Mouse (Mus musculus): ENCODE measurements at regions not wholly inside any gene's neighbourhood (a gene's known extent, or its start where the extent isn't known, plus 50 kb on each side); places are given as distances from the start of the nearest gene placed in this dataset.
"Not testable (repeated sequence)": the region's sequence is repeated elsewhere in the genome, so short reads cannot be mapped to it uniquely, and the experiment has no call there.

- no peaks in the 10 kb centered on the region for H3K9me3 ChIP-seq (ENCODE audit: low read length)
- 76% methylated on average over 1 of the region's 1 CpGs for WGBS
- no peaks in the 10 kb centered on the region for H3K36me3 ChIP-seq (ENCODE audit: insufficient read depth, low read length)
- no peak for TF ChIP-seq CTCF (IDR thresholded peaks at IDR 0.05)
- no peaks in the 10 kb centered on the region for H3K4me1 ChIP-seq (ENCODE audit: insufficient read depth, low read length)
- H3K27me3 ChIP-seq (ENCODE audit: insufficient read depth, low read length), result no peaks in the 10 kb centered on the region
- DNase-seq (ENCODE audit: low spot score) (peak; percentile 19), ATAC-seq (ENCODE audit: low FRiP score) (no peak)
- no peak overlapping the region for H3K9ac ChIP-seq (replicated peaks; ENCODE audit: low read length, poor library complexity, severe bottlenecking)
- no peak overlapping the region for H3K4me3 ChIP-seq (ENCODE audit: low read depth, low read length)
- no peak overlapping the region for H3K4me2 ChIP-seq (ENCODE audit: low read depth, low read length, poor library complexity, severe bottlenecking)
- no peak overlapping the region for H3K27ac ChIP-seq (ENCODE audit: low read depth, low read length)
Measured at GRCm38 (mm10) chr19:51355701-51356100, 677.3 kb upstream of the Sorcs1 start.

- WGBS, result 90% methylated on average over 2 of the region's 2 CpGs
- no peak overlapping the region for H3K4me3 ChIP-seq (ENCODE audit: low read depth, low read length)
- no peak overlapping the region for H3K27ac ChIP-seq (ENCODE audit: low read depth, low read length)
- H3K9ac ChIP-seq (replicated peaks; ENCODE audit: low read length, poor library complexity, severe bottlenecking), result no peak overlapping the region
- H3K36me3 ChIP-seq (ENCODE audit: insufficient read depth, low read length), result no peaks in the 10 kb centered on the region
- H3K4me2 ChIP-seq (ENCODE audit: low read depth, low read length, poor library complexity, severe bottlenecking), result no peak overlapping the region
- H3K27me3 ChIP-seq (ENCODE audit: insufficient read depth, low read length), result no peaks in the 10 kb centered on the region
- DNase-seq (ENCODE audit: low spot score) (no peak), ATAC-seq (ENCODE audit: low FRiP score) (no peak)
- TF ChIP-seq CTCF (IDR thresholded peaks at IDR 0.05), result no peak
- H3K9me3 ChIP-seq (ENCODE audit: low read length), result no peaks in the 10 kb centered on the region
- no peaks in the 10 kb centered on the region for H3K4me1 ChIP-seq (ENCODE audit: insufficient read depth, low read length)
Measured at GRCm38 (mm10) chr19:51340491-51340890, 662.0 kb upstream of the Sorcs1 start.

- Histone ChIP-seq H3K9ac (replicated peaks; ENCODE audit: low read length, poor library complexity, severe bottlenecking) (no peak overlapping the region), H3K4me2 (ENCODE audit: low read depth, low read length, poor library complexity, severe bottlenecking) (no peak overlapping the region), H3K9me3 (ENCODE audit: low read length) (no peaks in the 10 kb centered on the region), H3K27ac (ENCODE audit: low read depth, low read length) (no peak overlapping the region), H3K4me3 (ENCODE audit: low read depth, low read length) (no peak overlapping the region), H3K4me1 (ENCODE audit: insufficient read depth, low read length) (no peaks in the 10 kb centered on the region), H3K36me3 (ENCODE audit: insufficient read depth, low read length) (no peaks in the 10 kb centered on the region), H3K27me3 (ENCODE audit: insufficient read depth, low read length) (no peaks in the 10 kb centered on the region)
- no peak for TF ChIP-seq CTCF (IDR thresholded peaks at IDR 0.05)
- whole genome bisulfite sequencing, result 53% methylated on average over 2 of the region's 2 CpGs
- ATAC-seq (ENCODE audit: low FRiP score) (no peak), DNase-seq (ENCODE audit: low spot score) (peak; percentile 5)
Measured at GRCm38 (mm10) chr19:51330010-51330409, 651.6 kb upstream of the Sorcs1 start.

GRCm38 (mm10) chr19:51303708-51304107, 625.3 kb upstream of the Sorcs1 start:
- 78% methylated on average over 3 of the region's 3 CpGs for WGBS
- H3K9ac ChIP-seq (replicated peaks; ENCODE audit: low read length, poor library complexity, severe bottlenecking), result no peak overlapping the region
- no peaks in the 10 kb centered on the region for H3K9me3 ChIP-seq (ENCODE audit: low read length)
- H3K4me1 ChIP-seq (ENCODE audit: insufficient read depth, low read length), result no peaks in the 10 kb centered on the region
- DNase-seq (ENCODE audit: low spot score) (no peak), ATAC-seq (ENCODE audit: low FRiP score) (no peak)
- H3K36me3 ChIP-seq (ENCODE audit: insufficient read depth, low read length), result no peaks in the 10 kb centered on the region
- H3K27ac ChIP-seq (ENCODE audit: low read depth, low read length), result no peak overlapping the region
- no peak overlapping the region for H3K4me2 ChIP-seq (ENCODE audit: low read depth, low read length, poor library complexity, severe bottlenecking)
- TF ChIP-seq CTCF (IDR thresholded peaks at IDR 0.05), result no peak
- no peak overlapping the region for H3K4me3 ChIP-seq (ENCODE audit: low read depth, low read length)
- H3K27me3 ChIP-seq (ENCODE audit: insufficient read depth, low read length), result no peaks in the 10 kb centered on the region

GRCm38 (mm10) chr19:51296631-51297030, 618.2 kb upstream of the Sorcs1 start:
- ATAC-seq (ENCODE audit: low FRiP score); H3K9ac ChIP-seq (replicated peaks; ENCODE audit: low read length, poor library complexity, severe bottlenecking); H3K27ac ChIP-seq (ENCODE audit: low read depth, low read length); H3K36me3 ChIP-seq (ENCODE audit: insufficient read depth, low read length); H3K4me1 ChIP-seq (ENCODE audit: insufficient read depth, low read length); H3K27me3 ChIP-seq (ENCODE audit: insufficient read depth, low read length); H3K9me3 ChIP-seq (ENCODE audit: low read length); H3K4me2 ChIP-seq (ENCODE audit: low read depth, low read length, poor library complexity, severe bottlenecking); H3K4me3 ChIP-seq (ENCODE audit: low read depth, low read length); DNase-seq (ENCODE audit: low spot score): not testable (repeated sequence)
- 81% methylated on average over 4 of the region's 4 CpGs for WGBS

- H3K27me3 ChIP-seq (ENCODE audit: insufficient read depth, low read length), result no peaks in the 10 kb centered on the region
- no peak overlapping the region for H3K4me2 ChIP-seq (ENCODE audit: low read depth, low read length, poor library complexity, severe bottlenecking)
- H3K9me3 ChIP-seq (ENCODE audit: low read length), result no peaks in the 10 kb centered on the region
- no peak overlapping the region for H3K4me3 ChIP-seq (ENCODE audit: low read depth, low read length)
- ATAC-seq (ENCODE audit: low FRiP score) (no peak), DNase-seq (ENCODE audit: low spot score) (peak; percentile 42)
- H3K27ac ChIP-seq (ENCODE audit: low read depth, low read length), result no peak overlapping the region
- H3K36me3 ChIP-seq (ENCODE audit: insufficient read depth, low read length), result no peaks in the 10 kb centered on the region
- no peak overlapping the region for H3K9ac ChIP-seq (replicated peaks; ENCODE audit: low read length, poor library complexity, severe bottlenecking)
- 8% methylated on average over 4 of the region's 4 CpGs for WGBS
- H3K4me1 ChIP-seq (ENCODE audit: insufficient read depth, low read length), result no peaks in the 10 kb centered on the region
- no peak for TF ChIP-seq CTCF (IDR thresholded peaks at IDR 0.05)
Measured at GRCm38 (mm10) chr19:51268978-51269556, 590.6 kb upstream of the Sorcs1 start.
